Mouse (Mus musculus): ENCODE measurements around the gene Lyzl4.
"Not testable (repeated sequence)": the region's sequence is repeated elsewhere in the genome, so short reads cannot be mapped to it uniquely, and the experiment has no call there.

The Lyzl4 gene

DNA sequence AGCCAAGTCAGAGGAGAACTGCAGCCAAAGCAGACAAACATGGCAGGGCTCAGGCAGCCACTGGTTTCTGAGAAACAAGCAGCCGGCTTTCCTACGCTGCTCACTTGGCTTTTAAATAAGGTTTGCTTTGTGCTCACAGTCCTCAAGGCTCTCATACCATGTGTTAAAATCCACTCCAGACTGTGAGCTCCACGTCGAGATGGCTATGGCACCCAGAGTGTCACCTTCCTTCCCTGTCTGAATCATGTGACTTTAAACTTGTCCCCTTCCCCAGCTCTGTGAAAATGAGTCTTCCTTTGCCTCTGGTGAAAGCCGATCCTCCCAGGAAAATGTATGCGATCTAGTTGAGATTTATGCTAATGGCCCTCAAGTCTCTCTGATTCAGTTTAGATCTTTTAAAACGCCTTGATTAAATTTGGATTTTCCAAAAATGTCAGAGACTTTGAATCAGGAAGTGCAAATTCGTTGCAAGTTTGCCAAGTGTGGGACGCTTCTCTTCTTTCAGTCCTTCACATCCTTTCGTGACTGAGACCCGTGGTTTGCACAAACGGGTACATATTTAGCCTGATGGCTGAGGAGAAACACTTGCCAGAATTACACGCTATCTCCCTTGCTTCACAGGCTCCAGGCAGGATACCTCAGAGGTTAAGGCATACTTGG lies 41.6 kb downstream of the Lyzl4 start:
- DNase-seq (ENCODE audit: low spot score) = peak; percentile 58

DNA sequence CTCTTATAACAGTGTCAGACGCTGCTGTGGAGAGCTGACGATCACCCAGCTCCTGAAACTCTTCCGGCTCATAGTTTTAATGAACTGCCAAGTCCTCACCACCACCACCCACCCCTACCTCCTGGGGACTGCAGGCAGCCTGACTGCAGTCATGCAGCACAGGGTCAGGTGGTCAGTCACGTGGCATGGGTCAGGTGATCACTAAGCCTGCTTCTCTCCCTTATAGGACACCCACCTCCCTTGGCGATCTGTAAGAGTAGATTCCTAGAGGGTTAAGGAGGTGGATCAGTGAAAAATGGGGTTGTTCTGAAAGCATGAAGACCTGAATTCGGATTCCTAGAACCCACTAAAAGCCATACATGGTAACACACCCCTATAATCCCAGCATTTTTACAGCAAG lies 42.3 kb downstream of the Lyzl4 start:
- DNase-seq (ENCODE audit: low spot score) = no peak

DNA sequence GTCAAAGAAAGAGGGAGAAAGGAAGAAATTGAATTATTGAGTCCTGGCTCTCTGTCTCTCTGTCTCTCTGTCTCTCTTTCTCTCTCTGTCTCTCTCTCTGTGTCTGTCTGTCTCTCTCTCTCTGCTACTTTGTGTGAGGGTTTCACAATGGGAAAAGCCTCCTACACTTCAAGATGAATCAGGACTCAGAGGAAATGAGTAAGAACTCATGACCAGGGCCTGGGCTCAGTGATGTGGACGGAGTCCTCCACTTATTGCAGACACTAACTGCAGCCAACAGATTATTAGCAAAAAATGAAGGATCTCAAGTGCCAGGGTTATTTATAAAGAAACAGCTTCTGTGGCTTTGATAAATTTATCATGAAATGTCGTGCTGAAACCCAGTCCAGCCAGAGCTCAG lies 43.8 kb downstream of the Lyzl4 start:
- no peak for DNase-seq (ENCODE audit: low spot score)

DNA sequence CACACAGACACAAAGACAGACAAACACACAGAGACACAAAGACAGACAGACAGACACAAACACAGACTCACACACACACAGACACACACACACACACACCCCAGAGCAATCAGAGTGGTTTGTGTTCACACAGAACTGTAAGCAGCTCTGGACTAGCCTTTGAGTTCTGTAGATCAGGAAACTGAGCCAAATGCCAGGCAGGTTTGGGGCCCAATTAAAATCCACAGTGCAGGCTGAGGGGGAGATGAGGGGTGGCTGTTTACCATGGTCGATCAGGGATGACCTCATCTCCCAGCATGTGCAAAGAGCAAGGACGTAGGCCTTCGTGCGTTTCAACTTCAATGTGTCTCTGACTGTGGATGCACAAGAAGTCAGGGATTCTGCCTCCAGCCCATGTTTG lies 47.1 kb downstream of the Lyzl4 start:
- DNase-seq (ENCODE audit: low spot score) = no peak

DNA sequence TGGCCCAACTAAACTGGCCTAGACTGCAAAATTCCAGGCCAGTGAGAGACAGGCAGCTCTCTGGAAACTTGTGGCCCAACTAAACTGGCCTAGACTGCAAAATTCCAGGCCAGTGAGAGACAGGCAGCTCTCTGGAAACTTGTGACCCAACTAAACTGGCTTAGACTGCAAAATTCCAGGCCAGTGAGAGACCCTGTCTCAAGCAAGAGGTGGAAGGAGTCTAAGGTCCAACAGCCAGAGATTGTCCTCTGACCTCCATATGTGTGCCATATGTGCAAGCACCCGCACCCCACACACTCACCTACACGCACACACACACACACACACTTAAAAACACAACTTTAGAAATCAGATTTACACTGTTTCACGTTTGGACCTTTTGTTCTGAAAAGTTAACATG lies 48.1 kb downstream of the Lyzl4 start:
- DNase-seq (ENCODE audit: low spot score) = not testable (repeated sequence)

DNA sequence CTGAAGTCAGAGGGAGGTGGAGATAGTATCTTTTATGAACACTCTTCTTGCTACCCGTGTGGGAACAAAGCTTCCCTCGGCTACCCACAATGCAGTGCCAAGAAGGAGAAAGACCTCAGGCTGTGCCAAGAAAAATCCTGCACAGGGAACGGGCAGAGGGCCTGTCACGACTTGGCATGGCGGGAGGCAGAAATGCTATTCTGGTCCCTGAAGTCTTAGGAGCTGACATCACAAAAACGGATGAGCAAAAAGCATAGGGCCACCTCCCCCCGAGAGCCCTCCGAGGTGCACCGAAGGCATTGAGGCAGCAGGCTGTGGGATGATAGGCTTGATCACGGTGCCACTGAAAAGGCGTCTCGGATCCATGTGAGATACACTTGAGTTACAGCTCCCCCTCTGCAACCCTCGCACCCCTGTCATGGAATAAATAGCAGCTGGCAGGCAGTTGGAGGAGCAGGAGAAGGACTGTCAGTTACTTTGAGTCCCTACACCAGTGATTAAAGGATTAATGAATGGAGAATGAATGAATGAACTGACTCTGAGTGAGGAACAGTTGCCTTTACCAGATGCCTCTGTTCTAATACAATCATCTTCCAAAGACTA lies 48.8 kb downstream of the Lyzl4 start:
- no peak for DNase-seq (ENCODE audit: low spot score)

DNA sequence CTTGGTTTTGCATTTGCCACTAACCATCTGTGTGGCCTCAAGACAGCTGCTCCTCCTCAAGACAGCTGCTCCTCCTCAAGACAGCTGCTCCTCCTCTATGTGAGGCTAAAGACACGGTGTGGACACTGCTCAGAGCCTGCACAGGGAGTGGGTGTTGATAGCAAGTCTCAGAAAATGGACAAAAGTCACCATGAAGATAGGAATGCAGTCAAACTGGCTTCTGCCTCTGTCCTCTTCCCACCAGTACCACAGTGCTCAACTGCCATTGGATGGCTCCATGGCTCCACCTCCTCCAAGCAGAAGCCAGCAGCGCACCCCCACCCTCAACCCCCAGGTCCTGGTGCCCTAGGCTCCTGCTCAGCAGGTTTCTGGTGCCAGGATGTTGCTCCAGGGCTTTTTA lies 52.4 kb downstream of the Lyzl4 start:
- DNase-seq (ENCODE audit: low spot score) = no peak

DNA sequence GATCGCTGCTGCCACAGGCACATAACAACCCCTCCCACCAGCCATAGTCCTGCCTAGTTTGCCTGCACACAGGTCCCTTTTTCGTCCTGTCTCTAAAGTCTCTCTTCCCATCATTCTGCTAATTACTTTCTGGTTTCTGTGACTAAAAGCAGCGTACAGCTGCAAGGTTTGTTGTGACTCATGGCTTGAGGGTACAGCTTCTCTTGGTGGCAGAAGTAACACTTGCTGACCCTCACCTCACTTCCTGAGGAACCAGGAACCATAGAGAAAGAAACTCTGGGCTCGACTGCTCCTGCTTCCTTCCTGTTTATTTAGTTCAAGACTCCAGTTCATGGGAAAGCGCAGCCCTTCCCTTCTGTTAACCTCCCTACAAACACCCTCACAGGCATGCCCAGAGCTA lies 67.5 kb downstream of the Lyzl4 start:
- DNase-seq (ENCODE audit: low spot score) = no peak

DNA sequence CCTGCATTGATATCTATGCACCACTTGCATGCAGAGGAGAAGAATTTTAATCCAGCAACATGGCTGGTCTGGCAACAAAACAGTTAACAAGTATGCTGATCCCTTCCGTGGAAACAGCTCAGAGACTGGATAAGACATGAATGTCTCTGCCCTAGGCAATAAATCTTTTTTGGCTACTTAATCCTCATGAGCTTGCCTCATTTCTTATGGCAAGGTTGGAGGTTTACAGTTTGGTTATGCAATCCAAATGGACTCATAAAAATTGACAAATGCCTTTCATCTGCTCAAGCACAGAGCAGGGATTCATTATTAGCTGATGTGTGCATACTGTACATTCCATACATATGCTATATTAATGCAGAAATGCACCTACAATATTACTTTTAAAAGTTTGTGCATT lies 73.4 kb downstream of the Lyzl4 start:
- no peak for DNase-seq (ENCODE audit: low spot score)

DNA sequence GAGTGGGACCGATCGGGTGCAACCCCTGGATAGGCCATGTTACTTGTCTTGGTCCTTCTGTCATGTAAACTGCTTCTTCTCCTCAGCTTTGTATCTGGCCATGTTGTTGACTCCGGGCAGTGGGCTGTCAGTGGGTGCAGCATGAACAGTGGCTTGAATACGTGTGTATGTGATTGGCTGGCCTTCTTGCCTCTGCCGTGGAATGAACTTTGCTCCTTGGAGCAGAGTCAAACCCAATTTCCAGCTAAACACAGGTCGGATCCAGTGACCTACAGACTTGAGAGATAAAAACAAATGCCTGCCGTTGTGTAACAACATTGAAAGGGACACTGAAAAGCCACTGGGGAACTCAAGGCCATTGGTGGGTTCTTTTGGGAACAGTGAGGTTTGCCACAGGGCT lies 75.5 kb downstream of the Lyzl4 start:
- no peak for DNase-seq (ENCODE audit: low spot score)

DNA sequence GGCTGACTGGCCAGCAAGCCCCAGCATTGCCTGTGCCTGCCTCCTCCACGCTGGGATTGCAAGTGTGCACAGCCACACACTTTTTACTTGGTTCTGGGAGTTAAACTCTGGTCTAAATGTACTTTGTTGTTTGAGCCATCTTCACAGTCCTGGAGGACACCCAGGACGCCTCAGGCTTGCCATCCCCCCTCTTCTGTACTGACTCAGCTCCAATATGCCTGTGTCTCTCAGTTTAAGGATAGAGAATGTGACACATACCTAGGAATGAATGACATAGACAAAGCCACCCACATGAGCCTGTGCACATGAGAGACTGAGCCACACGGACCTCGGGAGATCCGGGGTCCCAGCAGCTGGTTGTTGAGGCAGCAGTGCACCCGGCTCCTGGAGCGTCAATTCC lies 78.6 kb downstream of the Lyzl4 start:
- no peak for DNase-seq (ENCODE audit: low spot score)

DNA sequence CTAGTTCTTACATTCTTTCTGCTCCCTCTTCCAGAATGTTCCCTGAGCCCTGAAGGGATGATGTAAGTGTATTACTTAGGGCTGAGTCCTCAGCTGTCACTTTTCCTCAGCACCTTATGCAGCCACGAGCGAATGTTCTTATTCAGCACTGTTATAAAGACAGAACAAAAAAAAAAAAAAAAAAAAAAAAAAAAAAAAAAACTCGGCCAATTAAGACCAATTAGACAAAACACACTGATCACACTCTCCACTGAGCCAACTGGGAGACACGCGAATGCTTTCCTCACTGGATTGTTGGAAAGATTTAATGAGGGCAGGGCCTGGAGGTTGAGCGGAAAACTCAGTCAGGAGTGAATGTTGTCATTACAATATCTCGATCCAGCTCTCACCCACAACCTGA lies 81.4 kb downstream of the Lyzl4 start:
- DNase-seq (ENCODE audit: low spot score) = no peak

DNA sequence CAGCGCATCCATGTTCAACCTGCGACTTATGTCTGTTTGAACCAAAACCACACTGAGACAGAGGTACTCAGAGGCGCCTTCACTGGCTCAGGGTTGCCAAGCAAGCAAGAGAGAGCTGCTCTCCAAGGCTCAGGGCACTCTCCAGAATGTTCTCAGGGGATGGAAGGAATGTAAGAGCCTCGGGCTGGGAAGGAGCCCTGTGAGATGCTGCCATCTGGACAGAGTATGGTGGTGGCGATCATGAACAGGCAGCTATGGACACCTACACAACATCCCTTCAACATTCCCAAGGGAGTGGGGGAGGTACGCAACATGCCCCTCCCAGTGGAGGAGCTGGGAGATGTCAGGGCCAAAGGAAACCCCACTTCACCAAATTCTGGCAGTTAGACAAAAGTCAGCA lies 83.7 kb downstream of the Lyzl4 start:
- no peak for DNase-seq (ENCODE audit: low spot score)

DNA sequence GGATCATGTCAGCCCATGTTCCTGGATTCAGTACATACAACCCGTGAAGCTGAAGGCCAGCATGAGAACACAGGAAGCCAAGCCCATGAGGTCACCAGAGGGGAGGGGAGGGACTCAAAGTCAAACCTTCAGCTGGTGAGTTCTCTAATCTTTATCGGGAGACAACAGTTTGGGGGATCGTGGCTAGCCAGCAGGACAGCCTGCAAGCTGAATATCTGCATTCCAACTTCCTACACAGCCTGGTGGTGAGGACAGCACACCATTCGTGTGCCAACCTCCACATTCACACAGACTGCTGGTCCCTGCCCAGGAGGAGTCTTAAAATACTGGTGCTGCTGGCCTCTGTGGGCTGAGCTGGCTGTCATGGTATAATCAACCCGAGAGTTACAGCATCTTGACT lies 85.0 kb downstream of the Lyzl4 start:
- peak; percentile 37 for DNase-seq (ENCODE audit: low spot score)

DNA sequence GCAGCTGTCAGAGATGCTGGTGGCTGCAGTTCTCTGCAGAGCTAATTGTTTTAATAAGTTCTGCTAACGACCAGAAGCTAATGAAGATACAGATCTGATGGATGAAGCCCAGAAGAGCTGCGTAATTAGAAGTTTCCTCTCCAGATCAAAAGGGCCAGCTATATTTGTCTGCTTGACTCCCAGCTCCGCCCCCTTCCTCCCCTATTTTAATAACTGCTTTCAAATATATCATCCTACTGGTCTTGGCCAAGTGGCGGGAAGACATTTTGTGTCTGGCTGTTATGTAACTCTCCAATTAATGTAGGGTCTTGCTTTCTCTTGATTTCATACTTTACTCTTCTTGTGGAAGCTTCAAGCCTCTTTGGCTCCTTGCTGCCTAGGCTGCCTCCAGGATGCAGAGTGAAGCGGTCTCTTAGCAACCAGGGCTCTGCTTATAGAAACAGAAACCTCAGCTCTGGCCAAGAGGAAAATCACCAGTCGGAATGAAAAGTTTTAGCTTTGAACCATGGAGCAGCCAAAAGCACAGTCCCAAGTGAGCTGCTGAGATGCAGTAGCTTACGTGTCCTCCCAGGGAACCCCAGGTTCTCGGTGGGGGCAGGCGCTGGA lies 86.4 kb downstream of the Lyzl4 start:
- peak; percentile 69 for DNase-seq (ENCODE audit: low spot score)

DNA sequence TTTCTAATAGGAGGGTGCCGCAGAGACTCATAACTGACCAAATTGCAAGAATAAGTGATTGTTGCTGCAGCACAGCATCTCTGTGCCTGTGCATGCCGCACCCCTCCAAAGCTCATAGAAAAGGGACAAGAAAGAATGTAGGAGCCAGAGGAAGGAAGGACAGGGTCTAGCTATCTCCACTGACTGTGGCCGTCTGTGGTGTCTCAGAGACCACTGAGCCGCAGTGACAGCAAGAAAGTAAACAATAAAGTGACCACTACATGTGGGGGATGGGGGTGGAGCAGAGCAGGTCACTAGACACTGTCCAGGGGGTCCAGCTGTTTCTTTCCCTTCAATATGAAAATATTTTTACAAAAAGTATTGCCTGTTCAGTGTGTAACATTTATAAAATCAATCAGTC lies 88.3 kb downstream of the Lyzl4 start:
- no peak for DNase-seq (ENCODE audit: low spot score)

DNA sequence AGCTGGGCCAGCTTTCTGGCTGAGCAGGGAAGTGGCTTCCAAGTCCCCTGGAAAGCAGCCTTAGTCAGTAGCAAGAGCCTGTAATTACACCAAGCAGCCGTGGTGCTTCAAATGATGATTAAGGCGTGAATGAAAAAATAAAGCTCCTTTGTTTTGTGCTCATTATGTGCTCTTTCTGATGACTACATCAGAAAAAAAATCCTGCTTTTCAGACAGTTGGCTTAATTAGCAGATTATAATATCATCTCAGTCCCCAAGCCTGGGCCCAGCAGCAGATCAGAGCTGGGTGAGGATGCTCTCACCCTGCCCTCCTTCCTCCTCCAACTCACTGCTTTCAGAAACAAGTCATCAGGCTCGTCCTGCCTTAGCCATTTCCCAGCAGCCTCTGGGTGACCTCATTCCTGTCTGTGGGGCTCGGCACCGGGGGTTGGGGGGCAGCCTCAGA lies 91.5 kb downstream of the Lyzl4 start:
- no peak for DNase-seq (ENCODE audit: low spot score)

DNA sequence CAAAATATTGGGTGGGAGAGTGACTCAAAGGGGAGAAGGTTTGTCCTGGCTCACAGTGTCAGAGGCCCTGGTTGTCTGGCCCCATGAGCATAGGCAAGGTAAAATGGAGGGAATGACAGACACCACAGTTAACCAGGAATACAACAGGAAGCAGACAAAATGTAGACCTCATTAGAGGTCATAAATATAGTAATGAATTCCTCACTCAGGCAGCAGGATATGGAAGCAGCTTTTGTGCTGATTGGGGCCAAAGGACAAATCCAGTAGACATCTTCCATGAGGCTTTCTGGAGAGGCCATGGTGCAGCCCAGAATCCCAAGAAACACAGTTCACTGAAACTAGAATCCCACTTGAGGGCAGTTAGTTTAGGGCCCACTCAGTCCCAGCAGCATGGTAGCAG lies 92.5 kb downstream of the Lyzl4 start:
- no peak for DNase-seq (ENCODE audit: low spot score)

DNA sequence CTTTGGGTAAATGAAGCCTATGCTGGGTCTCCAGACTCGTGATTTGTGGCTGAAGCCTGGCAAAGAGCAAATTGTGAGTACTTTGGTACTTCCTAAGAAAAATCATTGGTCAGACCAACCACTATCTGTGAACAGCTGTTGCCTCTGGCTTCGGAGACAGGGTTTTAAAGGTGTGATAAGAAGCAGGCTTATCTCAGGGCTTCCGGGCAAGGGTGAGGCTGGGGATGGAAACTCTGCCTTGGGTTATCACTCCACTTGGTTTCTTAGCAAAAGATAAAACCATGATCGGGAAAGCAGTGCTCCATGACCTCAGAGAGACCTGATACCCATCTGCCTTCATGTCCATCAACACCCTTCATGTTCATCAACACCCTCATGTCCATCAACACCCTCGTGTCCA lies 92.9 kb downstream of the Lyzl4 start:
- DNase-seq (ENCODE audit: low spot score) = no peak

DNA sequence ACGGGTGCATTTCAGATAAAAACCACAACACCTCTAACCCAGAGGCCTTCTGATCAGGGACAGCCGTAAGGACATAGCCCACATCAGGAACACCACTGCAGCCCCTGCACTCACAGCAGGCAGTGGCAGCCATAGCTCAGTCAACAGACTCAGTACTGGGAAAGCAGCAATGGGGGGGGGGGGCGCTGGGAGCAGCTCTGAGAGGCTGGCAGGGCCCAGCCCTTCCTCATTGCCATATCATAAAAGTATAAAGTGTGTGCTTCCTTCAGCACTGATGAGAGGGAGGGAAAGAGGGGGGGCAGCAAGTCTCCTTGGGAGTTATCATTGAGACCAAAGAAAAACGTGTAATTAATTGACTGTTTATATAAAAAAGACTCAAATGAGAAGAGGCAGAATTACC lies 94.5 kb downstream of the Lyzl4 start:
- DNase-seq (ENCODE audit: low spot score) = no peak

DNA sequence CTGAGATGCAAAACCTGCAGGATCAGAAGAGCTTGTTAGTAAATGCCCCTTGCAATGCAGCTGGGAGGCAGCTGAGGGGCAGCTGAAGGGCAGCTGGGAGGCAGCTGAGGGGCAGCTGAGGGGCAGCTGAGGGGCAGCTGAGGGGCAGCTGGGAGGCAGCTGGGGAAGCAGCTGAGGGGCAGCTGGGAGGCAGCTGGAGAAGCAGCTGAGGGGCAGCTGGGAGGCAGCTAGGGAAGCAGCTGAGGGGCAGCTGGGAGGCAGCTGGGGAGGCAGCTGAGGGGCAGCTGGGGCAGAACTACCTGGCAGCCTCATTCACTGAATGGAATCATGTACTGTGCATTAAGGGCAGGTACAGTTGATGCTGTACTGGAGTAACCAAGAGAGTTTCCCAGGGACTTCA lies 100.4 kb downstream of the Lyzl4 start:
- no peak for DNase-seq (ENCODE audit: low spot score)

DNA sequence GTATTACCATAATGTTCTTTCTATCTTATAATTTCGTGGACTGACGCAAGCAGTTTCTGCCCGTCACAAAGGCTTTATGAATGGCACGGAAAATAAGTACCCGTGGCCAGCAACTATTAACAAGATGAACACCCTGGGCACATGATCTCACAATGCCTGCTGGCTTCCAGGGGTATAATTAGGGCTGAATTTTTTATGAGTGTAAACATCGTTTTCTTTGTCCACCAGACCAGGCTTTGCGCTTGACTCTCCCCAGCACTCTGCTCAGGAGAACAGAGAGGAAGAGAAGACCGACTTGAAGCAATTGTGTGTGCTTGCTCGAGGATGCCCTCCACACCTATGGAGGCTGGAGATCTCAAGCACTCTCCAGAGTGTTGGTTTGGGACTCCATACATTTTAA lies 109.3 kb downstream of the Lyzl4 start:
- no peak for DNase-seq (ENCODE audit: low spot score)

DNA sequence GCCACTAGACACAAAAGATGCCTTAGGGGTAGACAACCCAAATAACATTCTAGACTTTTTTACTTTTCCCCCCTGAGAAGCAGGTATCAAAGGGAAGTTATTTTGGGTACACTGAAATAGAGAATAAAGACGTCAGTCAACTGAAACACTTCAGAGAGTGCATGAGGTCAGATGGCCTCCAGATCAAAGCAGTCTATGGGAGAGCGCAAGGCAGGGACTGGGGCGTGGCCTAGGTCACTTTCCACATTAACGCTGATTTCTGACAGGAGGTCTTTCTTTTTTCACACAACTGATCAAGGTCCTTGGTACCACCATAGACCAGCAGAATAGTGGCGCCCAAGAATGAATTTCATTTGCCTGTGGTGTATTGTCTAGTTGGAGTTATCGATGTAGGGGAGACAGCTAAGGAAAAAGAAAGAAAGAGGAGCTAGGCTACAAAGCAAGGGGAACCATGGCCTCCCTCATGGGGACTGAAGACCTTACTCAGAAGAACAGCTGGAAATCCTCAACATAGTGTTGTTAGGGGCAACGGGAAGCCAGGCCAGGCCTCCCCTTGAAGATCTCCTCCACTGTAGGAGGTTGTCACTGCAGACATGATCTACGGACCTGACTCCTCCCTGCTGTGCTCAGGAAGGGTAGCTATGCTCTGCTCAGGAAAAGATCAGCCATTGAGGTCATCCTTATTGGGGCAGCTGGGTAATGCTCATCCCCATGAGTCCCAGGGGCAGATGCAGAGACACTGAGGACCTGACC lies 113.1 kb downstream of the Lyzl4 start:
- DNase-seq (ENCODE audit: low spot score) = no peak

Measured in left cerebral cortex, adult 11 months (tissue).